Mouse (Mus musculus): ENCODE results near the gene Tmem208.

DNA sequence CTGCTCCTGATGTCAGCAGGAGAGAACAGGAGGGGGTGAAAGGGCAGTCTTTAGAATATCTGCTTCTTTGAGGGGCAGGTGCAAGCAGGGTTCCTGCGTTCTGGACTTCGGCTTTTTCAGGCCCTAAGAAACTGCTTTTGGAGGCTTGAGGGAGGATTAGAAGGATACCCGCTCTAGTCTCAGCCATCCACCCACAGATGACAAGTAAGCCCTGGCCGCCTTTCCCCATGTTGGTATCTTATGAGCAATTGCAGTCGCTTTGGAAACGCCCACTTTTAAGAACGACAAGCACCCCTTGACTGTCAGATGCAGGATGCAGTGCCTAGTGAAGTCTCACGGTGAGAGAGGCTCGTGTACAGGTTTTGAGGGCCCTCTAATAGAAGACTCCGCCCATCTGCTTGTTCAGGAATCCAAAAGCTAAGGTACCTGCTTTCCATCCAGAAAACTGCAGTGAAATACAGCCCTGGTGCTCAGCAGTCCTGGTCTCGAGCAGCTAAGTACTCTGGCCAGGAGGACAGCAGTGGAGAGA lies 7.4 kb upstream of the Tmem208 start:
- no peak for TF ChIP-seq CTCF (IDR thresholded peaks at IDR 0.05)
- no peak for TF ChIP-seq EP300 (IDR thresholded peaks at IDR 0.05)
